Mouse (Mus musculus) forebrain, embryonic 16.5 days (tissue): ENCODE measurements around the gene Rbms3. TPM values are rescaled to one million over a fixed set of nuclear protein-coding genes. Genes with fewer than 3 reads are reported as not detected.

ENCODE experiments used
- ATAC-seq: fragments of 200-750 bp; cut with Nextera tagmentation; 2 replicates; pipeline ENCODE4 v1.8.0; 2017; ENCODE audit warnings: mild to moderate bottlenecking, moderate library complexity
- H3K27ac ChIP-seq: fragments of 300-500 bp; sonication (generic); 2 replicates; pipeline ENCODE4 v1.5.1; 2014; ENCODE audit warnings: low read length, control low read depth
- H3K27me3 ChIP-seq: fragments of 300-500 bp; sonication (generic); replicated peaks from 2 replicates; pipeline ENCODE4 v1.6.1; 2014; ENCODE audit warnings: low read length; ENCODE audit not compliant: control insufficient read depth, insufficient read depth
- H3K36me3 ChIP-seq: fragments of 300-500 bp; sonication (generic); 2 replicates; pipeline ENCODE4 v1.6.1; 2014; ENCODE audit not compliant: control insufficient read depth, insufficient read depth
- H3K4me1 ChIP-seq: fragments of 300-500 bp; sonication (generic); replicated peaks from 2 replicates; pipeline ENCODE4 v1.6.1; 2014; ENCODE audit warnings: low read length; ENCODE audit not compliant: control insufficient read depth, insufficient read depth
- H3K4me2 ChIP-seq: fragments of 300-500 bp; sonication (generic); 2 replicates; pipeline ENCODE4 v1.6.1; 2014; ENCODE audit warnings: mild to moderate bottlenecking, low read length, control low read depth
- H3K4me3 ChIP-seq: fragments of 300-500 bp; sonication (generic); replicated peaks from 2 replicates; pipeline ENCODE4 v1.5.1; 2014; ENCODE audit warnings: mild to moderate bottlenecking, low read length, control low read depth
- H3K9ac ChIP-seq: fragments of 300-500 bp; sonication (generic); replicated peaks from 2 replicates; pipeline ENCODE4 v1.6.1; 2014; ENCODE audit warnings: low read depth, low read length, control low read depth
- H3K9me3 ChIP-seq: fragments of 300-500 bp; sonication (generic); 2 replicates; pipeline ENCODE4 v1.6.1; 2016; ENCODE audit warnings: low read length; ENCODE audit not compliant: control insufficient read depth
- WGBS: fragments of 180-500 bp; shearing (Covaris S2); extraction: QIAGEN DNeasy Blood & Tissue Kit; methylation state at CpG from one replicate; pipeline ENCODE4 v1.1.7; 2014; 5-methylcytosine and 5-hydroxymethylcytosine counted together
- polyA plus RNA-seq: library from polyadenylated mRNA; unstranded; fragments of >200 nt; fragmentation: Nextera tagmentation; extraction: Ambion mirVana; gene quantifications from 2 replicates; pipeline ENCODE4 v1.2.1, GENCODE M21; 2015

The Rbms3 gene
- polyA plus RNA-seq, 1 experiment from 2014 or later: 25.7 TPM

DNA sequence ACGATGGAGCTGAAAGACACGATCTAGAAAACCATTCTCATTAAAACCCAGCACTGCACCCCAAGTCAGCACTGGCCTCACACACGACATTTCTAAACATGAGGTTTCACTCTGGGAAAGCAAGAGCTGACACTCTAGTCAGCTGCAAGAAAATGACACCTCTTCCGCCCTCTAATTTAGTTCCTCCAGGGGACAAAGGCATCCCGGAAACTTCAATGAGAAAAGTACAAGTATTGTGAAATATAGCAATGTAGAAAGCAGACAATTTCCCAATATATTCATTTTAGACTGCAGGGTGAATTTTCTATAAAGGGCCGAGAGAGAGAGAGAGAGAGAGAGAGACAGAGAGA, 395.0 kb downstream of the Rbms3 start:
- no peaks in the 10 kb centered on the region for H3K27me3 ChIP-seq
- 59% methylated on average over 6 of the region's 6 CpGs for WGBS
- H3K4me1 ChIP-seq: no peaks in the 10 kb centered on the region
- no peak for ATAC-seq
- H3K36me3 ChIP-seq: no peaks in the 10 kb centered on the region
- H3K4me2 ChIP-seq: no peak overlapping the region
- H3K27ac ChIP-seq: no peak overlapping the region
- no peak overlapping the region for H3K9ac ChIP-seq
- H3K4me3 ChIP-seq: no peak overlapping the region
- H3K9me3 ChIP-seq: no peaks in the 10 kb centered on the region

DNA sequence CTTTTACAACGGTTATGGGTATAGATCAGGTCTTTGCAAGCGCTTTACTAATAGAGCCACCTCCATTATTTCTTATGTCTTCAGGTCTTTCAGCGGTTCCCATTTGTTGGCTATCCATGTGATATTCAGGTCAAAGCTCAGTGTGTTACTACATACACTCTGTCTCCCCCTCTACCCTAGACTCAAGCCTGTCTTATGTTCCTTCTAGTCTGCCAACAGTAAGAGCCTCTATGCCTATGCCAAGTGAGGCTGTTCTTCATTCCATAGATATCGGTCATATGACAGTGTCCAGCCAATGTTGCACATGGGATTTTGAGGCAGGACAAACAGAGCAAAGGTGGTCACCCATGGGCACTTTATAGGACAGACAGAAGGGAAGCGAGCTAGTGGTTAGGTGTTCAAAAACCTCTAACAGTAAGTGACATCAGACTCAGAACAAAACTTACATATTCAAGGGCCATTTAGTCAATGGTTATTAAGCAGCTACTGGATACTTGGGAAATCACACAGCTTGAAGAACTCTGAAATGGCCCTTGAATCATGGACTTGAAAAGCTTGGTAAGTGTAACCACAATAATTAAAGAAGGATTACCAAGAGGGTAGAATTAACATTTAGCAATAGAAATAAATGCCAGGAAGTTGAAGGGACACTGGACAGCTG, 395.5 kb downstream of the Rbms3 start:
- ATAC-seq: no peak
- no peaks in the 10 kb centered on the region for H3K4me1 ChIP-seq
- WGBS: 93% methylated on average over 5 of the region's 5 CpGs
- no peaks in the 10 kb centered on the region for H3K27me3 ChIP-seq
- H3K36me3 ChIP-seq: no peaks in the 10 kb centered on the region
- no peak overlapping the region for H3K4me2 ChIP-seq
- H3K27ac ChIP-seq: no peak overlapping the region
- H3K9me3 ChIP-seq: no peaks in the 10 kb centered on the region
- H3K9ac ChIP-seq: no peak overlapping the region
- no peak overlapping the region for H3K4me3 ChIP-seq

DNA sequence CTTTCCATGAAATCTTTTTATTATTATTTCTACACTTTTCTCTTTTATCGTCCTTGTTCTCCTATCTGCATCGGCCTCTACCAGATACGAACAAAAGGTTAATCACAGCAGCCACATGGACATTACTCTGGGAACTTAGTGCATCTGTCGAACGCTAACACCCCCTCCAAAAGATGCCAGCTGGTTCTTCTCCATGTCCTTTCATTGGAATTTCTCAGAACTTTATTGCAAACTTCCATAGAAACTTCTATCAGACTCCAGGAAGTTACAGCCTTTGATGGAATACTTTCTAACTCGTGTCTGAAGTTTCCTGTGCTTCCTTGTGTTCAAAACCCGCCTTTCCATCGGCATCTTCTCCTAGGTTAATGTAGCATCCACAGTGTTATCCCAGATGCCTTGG, 407.0 kb downstream of the Rbms3 start:
- H3K9me3 ChIP-seq: no peaks in the 10 kb centered on the region
- no peaks in the 10 kb centered on the region for H3K27me3 ChIP-seq
- no peaks in the 10 kb centered on the region for H3K4me1 ChIP-seq
- ATAC-seq: no peak
- H3K36me3 ChIP-seq: no peaks in the 10 kb centered on the region
- H3K9ac ChIP-seq: no peak overlapping the region
- 90% methylated on average over 8 of the region's 8 CpGs for WGBS
- H3K27ac ChIP-seq: no peak overlapping the region
- no peak overlapping the region for H3K4me2 ChIP-seq
- no peak overlapping the region for H3K4me3 ChIP-seq

DNA sequence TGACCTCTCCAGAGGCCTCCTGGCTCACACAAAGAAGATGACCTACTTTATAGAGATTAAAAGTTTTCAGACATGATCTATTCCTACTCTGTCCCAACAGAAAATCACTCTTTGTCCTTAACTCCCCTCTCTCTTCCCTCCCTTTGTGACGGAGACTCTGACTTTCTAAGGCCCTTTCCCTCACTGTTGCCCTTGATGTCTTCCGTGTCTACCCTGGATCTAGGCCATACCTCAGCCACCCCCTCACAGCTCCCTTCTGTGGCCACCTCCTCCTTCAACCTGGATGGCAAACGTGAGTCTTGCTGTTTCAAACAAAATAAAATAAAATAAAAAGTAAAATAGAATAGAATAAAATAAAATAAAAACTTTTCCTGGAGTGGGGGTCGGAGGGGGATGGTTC, 408.2 kb downstream of the Rbms3 start:
- no peak for ATAC-seq
- 75% methylated on average over 4 of the region's 4 CpGs for WGBS
- H3K4me2 ChIP-seq: no peak overlapping the region

DNA sequence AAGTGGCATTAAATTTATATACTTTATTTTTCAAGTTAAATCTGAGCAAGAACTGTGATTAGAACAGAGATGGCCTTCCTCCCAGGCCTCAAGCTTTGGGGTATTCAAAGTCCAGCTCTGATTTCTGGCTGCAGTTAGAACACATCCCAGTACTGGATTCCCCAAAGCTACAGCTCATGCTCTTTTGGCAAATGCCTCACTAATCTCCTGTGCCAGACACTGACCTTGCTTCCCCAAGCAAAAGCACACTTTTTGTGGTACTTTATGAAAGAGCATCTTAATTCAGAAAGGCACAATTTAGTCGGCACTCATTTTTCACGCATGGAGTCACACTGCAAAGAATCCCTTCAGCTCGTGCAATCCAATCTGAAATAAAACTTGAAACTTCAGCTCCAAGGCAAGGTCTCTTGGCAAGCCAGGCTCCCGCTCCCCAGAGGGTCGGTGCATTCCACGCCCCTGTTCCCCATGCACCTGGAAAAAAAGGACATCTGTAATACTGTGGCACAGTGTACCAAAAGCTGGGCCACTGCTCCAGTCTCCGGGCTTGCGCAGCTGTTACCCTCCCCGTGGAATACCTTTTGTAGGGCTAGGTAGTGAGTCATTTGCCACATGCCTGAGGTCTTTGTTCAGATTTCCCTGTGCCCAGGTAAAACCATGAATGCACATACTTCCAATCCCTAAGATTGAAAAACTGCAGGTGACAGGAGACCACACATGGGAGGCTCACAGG, 413.5 kb downstream of the Rbms3 start:
- no peaks in the 10 kb centered on the region for H3K36me3 ChIP-seq

More for the DNA sequence above, 408.2 kb downstream of the Rbms3 start:
- H3K9ac ChIP-seq: no peak overlapping the region
- no peaks in the 10 kb centered on the region for H3K9me3 ChIP-seq
- H3K36me3 ChIP-seq: no peaks in the 10 kb centered on the region
- no peaks in the 10 kb centered on the region for H3K4me1 ChIP-seq
- H3K27me3 ChIP-seq: no peaks in the 10 kb centered on the region
- no peak overlapping the region for H3K27ac ChIP-seq
- no peak overlapping the region for H3K4me3 ChIP-seq

DNA sequence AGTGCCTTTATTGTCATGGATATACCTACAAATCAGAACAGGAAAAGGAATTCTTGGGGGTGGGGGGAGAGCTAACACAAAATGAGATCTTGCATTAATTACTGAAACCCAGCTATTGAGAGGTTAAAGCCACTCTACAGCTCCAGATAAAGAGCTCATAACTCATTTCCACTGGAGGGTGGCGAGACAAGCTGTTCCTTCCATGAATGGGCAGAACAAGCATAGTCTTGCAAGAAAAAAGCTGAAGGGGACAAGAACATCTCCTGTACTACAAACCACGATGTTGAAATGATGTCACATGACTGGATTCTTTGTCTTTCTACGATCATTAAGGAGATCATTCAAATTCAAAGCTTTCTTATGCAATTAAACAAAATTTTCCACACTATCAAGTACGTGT, 417.7 kb downstream of the Rbms3 start:
- 44% methylated on average over 4 of the region's 4 CpGs for WGBS
- no peaks in the 10 kb centered on the region for H3K9me3 ChIP-seq
- H3K27ac ChIP-seq: no peak overlapping the region
- no peak for ATAC-seq
- H3K4me2 ChIP-seq: no peak overlapping the region
- no peak overlapping the region for H3K9ac ChIP-seq
- no peaks in the 10 kb centered on the region for H3K4me1 ChIP-seq
- no peaks in the 10 kb centered on the region for H3K36me3 ChIP-seq
- no peaks in the 10 kb centered on the region for H3K27me3 ChIP-seq
- H3K4me3 ChIP-seq: no peak overlapping the region

More for the DNA sequence above, 413.5 kb downstream of the Rbms3 start:
- H3K9me3 ChIP-seq: no peaks in the 10 kb centered on the region
- H3K27ac ChIP-seq: no peak overlapping the region
- no peak overlapping the region for H3K4me2 ChIP-seq
- no peak for ATAC-seq
- no peaks in the 10 kb centered on the region for H3K4me1 ChIP-seq
- WGBS: 60% methylated on average over 9 of the region's 9 CpGs
- H3K4me3 ChIP-seq: no peak overlapping the region
- H3K9ac ChIP-seq: no peak overlapping the region
- H3K27me3 ChIP-seq: no peaks in the 10 kb centered on the region

DNA sequence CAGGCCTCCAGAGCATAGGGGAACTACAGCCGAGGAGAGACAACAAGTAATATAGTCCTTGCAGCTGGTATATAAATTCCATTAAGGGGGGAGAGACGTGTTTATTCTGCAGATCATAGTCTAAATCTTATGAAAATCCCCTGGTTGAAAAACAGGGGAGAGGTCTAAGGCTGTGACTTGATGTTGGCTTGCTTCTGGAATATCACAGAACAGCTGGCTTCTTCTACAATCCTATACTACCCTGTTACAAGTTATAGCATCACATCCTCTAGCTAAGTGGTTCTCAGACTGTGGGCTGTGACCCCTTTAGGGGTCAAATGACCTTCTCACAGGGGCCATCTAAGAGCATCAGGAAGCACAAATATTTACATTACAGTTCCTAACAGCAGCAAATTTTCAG, 419.4 kb downstream of the Rbms3 start:
- H3K27me3 ChIP-seq: no peaks in the 10 kb centered on the region
- ATAC-seq: no peak
- WGBS: 80% methylated on average over 2 of the region's 2 CpGs

DNA sequence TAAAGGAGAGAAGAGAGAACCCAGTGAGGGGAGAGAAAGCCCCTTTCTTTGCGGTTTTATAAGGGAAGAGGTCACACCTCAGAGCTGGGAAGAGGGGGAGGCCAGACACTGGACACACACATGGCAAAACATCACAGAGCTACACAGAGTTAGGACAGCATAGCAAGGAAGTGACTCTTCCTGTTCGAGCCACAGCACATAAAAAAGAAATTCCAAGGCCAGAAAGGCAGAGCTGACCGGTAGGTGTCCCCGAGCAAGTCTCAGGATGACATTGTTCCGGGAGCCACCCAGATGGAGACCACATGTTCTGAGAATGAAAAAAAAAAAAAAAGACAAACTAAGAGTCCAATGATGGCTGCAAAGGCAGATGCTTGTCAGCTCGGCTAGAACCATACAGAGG, 424.3 kb downstream of the Rbms3 start:
- ATAC-seq: no peak
- H3K27ac ChIP-seq: no peak overlapping the region
- H3K4me2 ChIP-seq: no peak overlapping the region
- peaks cover 8% of the 10 kb centered on the region for H3K4me1 ChIP-seq
- no peak overlapping the region for H3K9ac ChIP-seq
- no peaks in the 10 kb centered on the region for H3K9me3 ChIP-seq
- no peaks in the 10 kb centered on the region for H3K27me3 ChIP-seq
- no peaks in the 10 kb centered on the region for H3K36me3 ChIP-seq
- 78% methylated on average over 6 of the region's 6 CpGs for WGBS
- H3K4me3 ChIP-seq: no peak overlapping the region

More for the DNA sequence above, 419.4 kb downstream of the Rbms3 start:
- no peak overlapping the region for H3K4me3 ChIP-seq
- H3K36me3 ChIP-seq: no peaks in the 10 kb centered on the region
- H3K4me2 ChIP-seq: no peak overlapping the region
- H3K9me3 ChIP-seq: no peaks in the 10 kb centered on the region
- peaks cover 8% of the 10 kb centered on the region for H3K4me1 ChIP-seq
- no peak overlapping the region for H3K9ac ChIP-seq
- no peak overlapping the region for H3K27ac ChIP-seq

DNA sequence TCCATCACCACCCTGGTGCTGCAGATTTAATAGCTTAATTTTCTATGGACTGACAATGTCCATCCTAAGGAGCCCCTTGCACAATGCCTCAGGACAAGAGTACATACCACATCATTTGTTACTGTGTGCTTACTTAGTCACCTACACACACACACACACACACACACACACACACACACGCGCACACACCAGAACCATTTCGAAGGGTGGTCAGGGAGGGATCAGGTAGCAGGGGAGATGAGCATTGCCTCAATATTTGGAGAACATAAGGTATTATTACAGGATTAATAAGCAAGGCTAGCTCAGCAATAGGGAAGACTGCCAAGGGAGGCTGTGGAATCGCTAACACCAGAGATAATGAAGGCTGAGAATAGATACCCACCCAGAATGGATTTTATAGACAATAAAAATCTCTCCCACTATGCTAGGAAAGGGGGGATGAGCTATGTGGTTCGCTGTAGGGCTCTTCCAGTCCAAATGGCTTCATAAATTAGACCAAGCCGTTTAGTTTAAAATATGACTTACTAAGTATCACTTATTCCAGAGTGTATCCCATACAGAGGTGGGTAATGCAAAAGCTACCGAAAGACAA, 429.6 kb downstream of the Rbms3 start:
- no peaks in the 10 kb centered on the region for H3K9me3 ChIP-seq
- no peak for ATAC-seq
- no peaks in the 10 kb centered on the region for H3K36me3 ChIP-seq
- no peaks in the 10 kb centered on the region for H3K4me1 ChIP-seq
- no peak overlapping the region for H3K27ac ChIP-seq
- WGBS: 91% methylated on average over 7 of the region's 7 CpGs
- no peaks in the 10 kb centered on the region for H3K27me3 ChIP-seq
- no peak overlapping the region for H3K4me2 ChIP-seq
- H3K9ac ChIP-seq: no peak overlapping the region
- H3K4me3 ChIP-seq: no peak overlapping the region
